Comparison of ENCODE assay signal across 23 mouse cellular contexts in the genomic region with DNA sequence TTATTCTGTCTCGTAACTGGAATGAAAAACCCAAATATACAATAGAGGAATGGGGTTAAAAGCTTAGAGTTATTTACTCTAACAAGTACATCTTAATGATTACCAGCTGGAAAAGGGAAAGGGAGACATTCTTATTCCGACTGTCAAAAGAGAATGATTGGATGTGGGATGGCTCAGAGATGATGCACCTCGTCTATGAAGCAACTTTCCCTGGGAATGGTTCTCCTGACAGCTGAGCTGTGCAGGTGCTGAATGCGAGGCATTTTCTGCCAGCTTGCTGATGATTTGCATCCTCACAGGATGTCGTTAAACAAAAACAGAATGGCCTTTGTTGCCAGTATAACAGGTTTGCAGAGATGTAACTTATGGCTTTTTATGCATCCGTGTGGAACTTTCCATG.
"Had no signal": no experiment of that assay in that cellular context is flagged by ENCODE, and none has a peak within 500 bp of the region (broad histone marks: within the 10 kb centered on the region; RNA-seq: fewer than 3 reads in every experiment).

No protein-coding gene starts in this region.

- DNase-seq: kidney, adult 8-10 months; kidney, postnatal 25 days; layer of hippocampus, adult 9-11 months; liver; lung, adult 18-20 months; lung, postnatal 10 days; lung, postnatal 4 days; retina, postnatal 1 day; right cerebral cortex, postnatal 25 days; spleen, adult 18-20 months; thymus, postnatal 25 days had no signal

- H3K36me3 ChIP-seq: kidney, embryonic 15.5 days; limb, embryonic 10.5 days; limb, embryonic 13.5 days; liver, embryonic 12.5 days; liver, embryonic 15.5 days; lung, embryonic 15.5 days; neural tube, embryonic 13.5 days; stomach, embryonic 15.5 days had no signal

- H3K27ac ChIP-seq: kidney, embryonic 15.5 days; layer of hippocampus, adult 2 months; limb, embryonic 10.5 days; limb, embryonic 13.5 days; liver, embryonic 12.5 days; liver, embryonic 15.5 days; lung, embryonic 15.5 days; neural tube, embryonic 13.5 days; stomach, embryonic 15.5 days had no signal

- ATAC-seq: liver, embryonic 12.5 days; midbrain, embryonic 16.5 days had no signal

- H3K27me3 ChIP-seq: kidney, embryonic 15.5 days; limb, embryonic 13.5 days; liver, embryonic 12.5 days; liver, embryonic 15.5 days; lung, embryonic 15.5 days; neural tube, embryonic 13.5 days; stomach, embryonic 15.5 days had no signal

- H3K4me2 ChIP-seq: kidney, embryonic 15.5 days; limb, embryonic 13.5 days; liver, embryonic 12.5 days; liver, embryonic 15.5 days; lung, embryonic 15.5 days; midbrain, embryonic 11.5 days; neural tube, embryonic 13.5 days; stomach, embryonic 15.5 days had no signal

- H3K9me3 ChIP-seq: kidney, embryonic 15.5 days; limb, embryonic 10.5 days; limb, embryonic 13.5 days; liver, embryonic 12.5 days; liver, embryonic 15.5 days; lung, embryonic 15.5 days; neural tube, embryonic 13.5 days; stomach, embryonic 15.5 days had no signal

- H3K4me3 ChIP-seq: kidney, embryonic 15.5 days; layer of hippocampus, adult 2 months; limb, embryonic 10.5 days; limb, embryonic 13.5 days; liver, embryonic 12.5 days; liver, embryonic 15.5 days; lung, embryonic 15.5 days; myocyte; neural tube, embryonic 13.5 days; stomach, embryonic 15.5 days had no signal

- H3K9ac ChIP-seq: kidney, embryonic 15.5 days; limb, embryonic 13.5 days; liver, embryonic 12.5 days; liver, embryonic 15.5 days; lung, embryonic 15.5 days; neural tube, embryonic 13.5 days; stomach, embryonic 15.5 days had no signal

- H3K4me1 ChIP-seq: kidney, embryonic 15.5 days; limb, embryonic 10.5 days; liver, embryonic 12.5 days; liver, embryonic 15.5 days; lung, embryonic 15.5 days; neural tube, embryonic 13.5 days; stomach, embryonic 15.5 days had no signal
